Mouse (Mus musculus) right cerebral cortex, postnatal 36 days (tissue): ENCODE results near the gene D8Ertd738e.

Source experiments
- DNase-seq, 2 experiments: peaks; one replicate each; pipeline ENCODE4 v3.0.0; 2022; ENCODE audit warnings: low spot score in 2 of 2, mixed read lengths in 1 of 2

The D8Ertd738e gene

DNA sequence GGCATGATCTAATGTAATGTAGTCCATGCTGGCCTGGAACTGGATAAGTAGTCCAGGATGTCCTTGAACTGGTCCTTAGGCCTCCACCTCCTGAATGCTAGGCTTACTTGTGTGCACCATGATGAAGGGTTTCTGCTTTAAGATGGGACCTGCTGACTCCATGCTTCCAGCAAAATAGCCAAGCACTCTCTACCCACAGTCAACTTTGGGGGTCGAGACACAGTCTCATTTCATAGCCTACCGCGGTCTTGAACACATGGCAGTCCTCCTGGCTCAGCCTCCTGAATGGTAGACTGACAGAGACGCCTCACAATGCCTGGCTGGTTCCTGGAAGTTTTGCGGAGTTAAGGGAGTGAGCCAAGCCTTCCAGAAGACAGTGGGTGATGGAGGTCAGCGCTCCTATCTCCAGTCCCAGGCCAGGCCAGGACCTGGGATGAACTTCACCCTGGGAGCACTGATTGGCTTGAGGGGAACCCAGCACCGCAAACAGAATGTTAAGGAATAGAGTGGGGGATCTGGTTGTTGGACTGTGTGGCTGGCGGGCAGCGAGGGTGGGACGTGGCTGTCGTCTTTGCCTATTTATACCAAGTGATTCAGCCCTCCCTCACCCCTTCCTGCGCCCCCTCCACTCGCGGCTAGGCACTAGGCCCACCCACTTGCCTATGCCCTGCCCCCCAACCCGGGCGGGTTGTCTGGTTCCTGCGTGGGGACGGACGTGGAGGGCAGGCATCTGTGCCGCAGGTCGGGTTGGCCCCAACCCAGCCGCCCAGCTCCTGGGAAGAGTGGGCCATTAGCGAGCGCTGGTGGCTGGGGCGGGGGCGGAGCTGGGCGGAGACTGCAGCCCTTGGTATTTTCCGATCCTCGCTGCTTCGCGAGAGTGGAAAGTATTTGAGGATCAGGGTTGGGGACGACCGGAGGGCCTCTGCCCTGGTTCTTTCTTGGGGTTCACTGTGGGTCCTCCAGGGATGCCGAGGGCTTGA lies 46.3 kb downstream of the D8Ertd738e start:
- DNase-seq = peak; percentile 67 to 68

DNA sequence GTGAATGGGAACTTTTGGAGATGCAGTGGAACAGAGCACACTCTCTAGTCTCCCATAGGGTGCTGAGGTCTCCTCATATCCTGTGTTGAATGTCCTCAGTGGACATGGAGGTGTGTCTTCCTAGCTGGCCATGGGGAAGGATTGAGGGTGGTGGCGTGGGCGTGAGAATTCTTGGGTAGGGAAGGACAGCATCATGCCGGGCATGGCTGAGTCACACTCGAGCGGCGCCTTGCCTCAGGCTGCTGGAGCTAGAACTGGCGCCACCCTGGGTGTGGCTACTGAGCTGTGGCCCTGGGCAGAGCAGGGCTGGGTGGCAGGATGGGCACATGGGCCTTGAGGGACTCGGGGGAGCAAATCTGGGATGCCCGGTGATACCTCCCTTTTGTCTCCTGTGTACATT lies 47.1 kb downstream of the D8Ertd738e start:
- peak in 1 of 2 experiments; percentile 52 for DNase-seq

GRCm38 (mm10) chr8:84201545-84202245 lies 47.8 kb downstream of the D8Ertd738e start:
- DNase-seq = no peak

DNA sequence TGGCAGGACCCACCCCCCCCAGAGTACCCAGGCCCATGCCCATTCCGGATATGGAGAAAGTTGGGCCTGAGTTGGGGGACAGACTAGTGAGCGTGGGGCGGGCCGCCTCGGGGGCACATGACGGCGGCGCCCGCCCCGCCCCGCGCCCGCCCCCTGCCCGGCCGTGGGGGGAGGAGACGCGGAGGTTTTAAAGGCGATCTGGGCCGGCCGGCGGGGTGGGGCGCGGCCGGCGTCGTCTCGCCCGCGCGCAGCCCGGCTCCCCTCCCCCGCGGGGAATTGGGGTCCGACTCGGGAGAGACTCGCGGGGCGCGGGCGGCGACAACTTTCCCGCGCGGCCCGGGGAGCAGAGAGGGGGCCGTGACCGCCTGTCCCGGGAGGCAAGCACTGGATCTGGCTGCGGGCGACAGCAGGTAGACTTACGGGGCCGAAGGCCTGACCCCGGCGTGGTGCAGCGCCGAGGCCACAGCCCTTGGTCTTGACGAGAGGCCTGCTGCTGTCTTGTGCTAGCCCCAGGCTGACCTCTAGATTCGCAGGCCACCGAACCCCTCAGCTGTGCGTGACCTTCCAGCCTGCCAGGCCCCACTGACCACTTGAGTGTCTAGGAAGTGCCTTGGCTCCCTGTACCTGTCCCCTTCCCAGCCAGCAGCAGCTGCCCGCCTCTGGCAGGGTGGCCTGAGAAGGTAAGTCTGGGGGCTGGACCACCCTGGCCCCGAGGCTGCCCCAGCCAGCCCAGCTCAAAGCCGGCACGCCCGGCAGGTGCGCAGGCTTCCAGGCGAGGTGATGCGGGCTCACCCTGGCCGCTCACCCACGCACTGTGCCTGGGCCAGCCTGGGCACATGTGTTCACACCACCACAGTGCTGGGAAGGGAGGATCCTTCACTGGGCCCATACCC lies 48.6 kb downstream of the D8Ertd738e start:
- no peak for DNase-seq

DNA sequence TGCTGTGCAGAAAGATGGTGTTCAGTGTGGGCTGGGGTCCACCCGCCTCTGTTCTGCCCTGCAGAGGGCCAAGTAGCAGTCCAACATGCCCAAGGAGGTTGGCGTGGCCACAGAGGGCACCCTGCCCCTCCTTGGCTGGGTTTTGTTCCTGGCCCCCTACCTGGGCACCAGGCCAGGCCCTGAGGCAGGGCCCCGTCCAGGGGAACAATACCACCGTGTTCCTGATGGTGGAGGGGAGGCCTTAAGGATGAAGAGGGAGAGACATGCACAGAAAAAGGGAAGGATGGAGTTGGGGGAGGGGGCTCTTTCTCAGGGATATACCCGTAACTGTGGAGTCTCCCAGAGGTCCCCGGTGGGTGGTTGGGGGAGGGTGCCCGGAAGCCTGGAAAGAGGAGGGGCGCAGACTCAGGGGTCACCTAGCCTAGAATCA lies 49.4 kb downstream of the D8Ertd738e start:
- no peak for DNase-seq

- no peak for DNase-seq
Measured at GRCm38 (mm10) chr8:84199348-84200125, 50.0 kb downstream of the D8Ertd738e start.

- DNase-seq = no peak
Measured at GRCm38 (mm10) chr8:84198871-84199270, 50.6 kb downstream of the D8Ertd738e start.

- DNase-seq = peak; percentile 77 to 85
Measured at GRCm38 (mm10) chr8:84197922-84198774, 51.4 kb downstream of the D8Ertd738e start.

DNA sequence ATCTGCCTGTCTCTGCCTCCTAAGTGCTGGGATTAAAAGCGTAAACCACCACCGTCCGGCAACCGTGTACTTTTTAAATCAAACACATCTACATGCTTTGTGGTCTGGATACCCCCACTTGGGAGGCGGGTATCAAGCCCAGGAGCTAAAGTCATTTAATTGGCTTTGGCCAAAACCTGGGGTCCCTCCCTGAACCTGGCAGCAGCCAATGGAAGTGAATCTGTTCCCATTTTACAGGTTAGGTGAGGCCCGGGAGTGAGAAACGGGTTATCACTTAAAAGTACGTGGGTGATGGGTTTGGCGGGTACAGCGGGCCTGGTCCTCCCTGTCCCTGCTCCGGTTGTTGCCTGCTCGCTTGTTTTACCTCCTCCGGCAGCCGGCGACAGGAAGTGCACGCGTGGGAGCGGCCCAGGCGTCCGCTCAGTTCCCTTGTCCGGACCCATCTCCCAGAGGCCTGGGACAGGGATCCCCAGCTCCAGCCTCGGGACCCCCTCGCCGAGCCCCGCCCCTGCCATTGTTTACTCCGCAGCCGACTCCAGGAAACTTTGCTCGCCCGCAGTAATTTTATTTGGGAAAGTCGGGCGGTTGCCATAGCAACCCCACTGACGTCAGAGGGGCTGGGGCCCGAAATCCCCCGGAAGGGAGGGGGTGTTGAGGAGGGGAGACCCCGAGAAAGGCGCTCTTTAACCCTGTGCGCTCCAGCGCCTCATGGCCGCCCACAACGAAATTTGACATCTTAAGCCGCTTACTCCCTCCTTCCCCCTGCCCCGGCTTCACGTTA lies 52.2 kb downstream of the D8Ertd738e start:
- DNase-seq = peak in 1 of 2 experiments; percentile 49
